Mouse (Mus musculus): Measurements from ENCODE around the gene Gm20716.

Gene Gm20716

GRCm38 (mm10) chr2:168230026-168230728 lies at the start of gene Gm20716, which contains the start of the genes Dpm1 and Mocs3:
Gm20716 (minus strand) TSS chr2:168230364.
Dpm1 (minus strand) TSS chr2:168230591.
Mocs3 (plus strand) TSS chr2:168230622.
- H3K27me3 ChIP-seq (ENCODE audit: insufficient read depth, low read length) = 0 out of 2 replicates have a peak, but pooled peaks cover 3% of the 10 kb centered on the region
- H3K4me3 ChIP-seq (replicated peaks; ENCODE audit: low read length) = peak within 1 kb of the TSS; percentile 100
- peaks cover 47% of the 10 kb centered on the region for H3K4me1 ChIP-seq (replicated peaks; ENCODE audit: low read depth, low read length)
- no peaks in the 10 kb centered on the region for H3K9me3 ChIP-seq (ENCODE audit: low read length)
- peaks cover 58% of the 10 kb centered on the region for H3K36me3 ChIP-seq (ENCODE audit: insufficient read depth, low read length)
- no peak for TF ChIP-seq NANOG (IDR thresholded peaks at IDR 0.05; ENCODE audit: borderline replicate concordance, low read length)
- no peak for TF ChIP-seq POU5F1 (IDR thresholded peaks at IDR 0.05; ENCODE audit: borderline replicate concordance, low read length)
- TF ChIP-seq CTCF (conservative IDR thresholded peaks at IDR 0.05; ENCODE audit: low read length) = no peak

GRCm38 (mm10) chr2:168274374-168274935 lies 44.3 kb upstream of the Gm20716 start:
- no peak overlapping the region for H3K4me3 ChIP-seq (replicated peaks; ENCODE audit: low read length)
- peaks cover 98% of the 10 kb centered on the region for H3K27me3 ChIP-seq (ENCODE audit: insufficient read depth, low read length)
- H3K4me1 ChIP-seq (replicated peaks; ENCODE audit: low read depth, low read length) = peaks cover 20% of the 10 kb centered on the region
- no peaks in the 10 kb centered on the region for H3K9me3 ChIP-seq (ENCODE audit: low read length)
- no peaks in the 10 kb centered on the region for H3K36me3 ChIP-seq (ENCODE audit: insufficient read depth, low read length)
- no peak for TF ChIP-seq POU5F1 (IDR thresholded peaks at IDR 0.05; ENCODE audit: borderline replicate concordance, low read length)
- no peak for TF ChIP-seq NANOG (IDR thresholded peaks at IDR 0.05; ENCODE audit: borderline replicate concordance, low read length)
- peak; percentile 97 for TF ChIP-seq CTCF (conservative IDR thresholded peaks at IDR 0.05; ENCODE audit: low read length)

GRCm38 (mm10) chr2:168273387-168273786 lies 43.2 kb upstream of the Gm20716 start:
- H3K36me3 ChIP-seq (ENCODE audit: insufficient read depth, low read length) = no peaks in the 10 kb centered on the region
- TF ChIP-seq POU5F1 (IDR thresholded peaks at IDR 0.05; ENCODE audit: borderline replicate concordance, low read length) (no peak), CTCF (conservative IDR thresholded peaks at IDR 0.05; ENCODE audit: low read length) (no peak), NANOG (IDR thresholded peaks at IDR 0.05; ENCODE audit: borderline replicate concordance, low read length) (no peak)
- no peaks in the 10 kb centered on the region for H3K9me3 ChIP-seq (ENCODE audit: low read length)
- H3K4me1 ChIP-seq (replicated peaks; ENCODE audit: low read depth, low read length) = peaks cover 26% of the 10 kb centered on the region
- peaks cover 97% of the 10 kb centered on the region for H3K27me3 ChIP-seq (ENCODE audit: insufficient read depth, low read length)
- peak overlapping the region; percentile 23; the same call in 1 of the 2 replicates for H3K4me3 ChIP-seq (replicated peaks; ENCODE audit: low read length)

GRCm38 (mm10) chr2:168268033-168268432 lies 37.9 kb upstream of the Gm20716 start:
- Histone ChIP-seq H3K9me3 (ENCODE audit: low read length) (no peaks in the 10 kb centered on the region), H3K27me3 (ENCODE audit: insufficient read depth, low read length) (peaks cover 70% of the 10 kb centered on the region), H3K4me1 (replicated peaks; ENCODE audit: low read depth, low read length) (peaks cover 12% of the 10 kb centered on the region), H3K4me3 (replicated peaks; ENCODE audit: low read length) (peak overlapping the region; percentile 71), H3K36me3 (ENCODE audit: insufficient read depth, low read length) (no peaks in the 10 kb centered on the region)
- TF ChIP-seq CTCF (conservative IDR thresholded peaks at IDR 0.05; ENCODE audit: low read length) (peak; percentile 88), NANOG (IDR thresholded peaks at IDR 0.05; ENCODE audit: borderline replicate concordance, low read length) (no peak), POU5F1 (IDR thresholded peaks at IDR 0.05; ENCODE audit: borderline replicate concordance, low read length) (no peak)

- peaks cover 47% of the 10 kb centered on the region for H3K27me3 ChIP-seq (ENCODE audit: insufficient read depth, low read length)
- TF ChIP-seq CTCF (conservative IDR thresholded peaks at IDR 0.05; ENCODE audit: low read length) = no peak
- TF ChIP-seq NANOG (IDR thresholded peaks at IDR 0.05; ENCODE audit: borderline replicate concordance, low read length) = no peak
- TF ChIP-seq POU5F1 (IDR thresholded peaks at IDR 0.05; ENCODE audit: borderline replicate concordance, low read length) = no peak
These were observed 30.7 kb upstream of the Gm20716 start for GRCm38 (mm10) chr2:168260900-168261299.

GRCm38 (mm10) chr2:168260124-168260523 lies 30.0 kb upstream of the Gm20716 start:
- Histone ChIP-seq H3K4me3 (replicated peaks; ENCODE audit: low read length) (no peak overlapping the region), H3K4me1 (replicated peaks; ENCODE audit: low read depth, low read length) (peaks cover 18% of the 10 kb centered on the region), H3K9me3 (ENCODE audit: low read length) (no peaks in the 10 kb centered on the region), H3K36me3 (ENCODE audit: insufficient read depth, low read length) (no peaks in the 10 kb centered on the region), H3K27me3 (ENCODE audit: insufficient read depth, low read length) (peaks cover 50% of the 10 kb centered on the region)
- TF ChIP-seq NANOG (IDR thresholded peaks at IDR 0.05; ENCODE audit: borderline replicate concordance, low read length) (no peak), POU5F1 (IDR thresholded peaks at IDR 0.05; ENCODE audit: borderline replicate concordance, low read length) (no peak), CTCF (conservative IDR thresholded peaks at IDR 0.05; ENCODE audit: low read length) (no peak)

More at GRCm38 (mm10) chr2:168260900-168261299, 30.7 kb upstream of the Gm20716 start:
- no peaks in the 10 kb centered on the region for H3K9me3 ChIP-seq (ENCODE audit: low read length)
- H3K4me1 ChIP-seq (replicated peaks; ENCODE audit: low read depth, low read length) = peaks cover 18% of the 10 kb centered on the region
- H3K36me3 ChIP-seq (ENCODE audit: insufficient read depth, low read length) = no peaks in the 10 kb centered on the region
- no peak overlapping the region for H3K4me3 ChIP-seq (replicated peaks; ENCODE audit: low read length)

- H3K36me3 ChIP-seq (ENCODE audit: insufficient read depth, low read length) = no peaks in the 10 kb centered on the region
- no peaks in the 10 kb centered on the region for H3K9me3 ChIP-seq (ENCODE audit: low read length)
- peaks cover 46% of the 10 kb centered on the region for H3K27me3 ChIP-seq (ENCODE audit: insufficient read depth, low read length)
- peaks cover 28% of the 10 kb centered on the region for H3K4me1 ChIP-seq (replicated peaks; ENCODE audit: low read depth, low read length)
- TF ChIP-seq CTCF (conservative IDR thresholded peaks at IDR 0.05; ENCODE audit: low read length) = no peak
- TF ChIP-seq POU5F1 (IDR thresholded peaks at IDR 0.05; ENCODE audit: borderline replicate concordance, low read length) = no peak
- no peak for TF ChIP-seq NANOG (IDR thresholded peaks at IDR 0.05; ENCODE audit: borderline replicate concordance, low read length)
- no peak overlapping the region for H3K4me3 ChIP-seq (replicated peaks; ENCODE audit: low read length)
These were observed 28.9 kb upstream of the Gm20716 start for GRCm38 (mm10) chr2:168259046-168259445.

- H3K4me3 ChIP-seq (replicated peaks; ENCODE audit: low read length) = no peak overlapping the region
- TF ChIP-seq POU5F1 (IDR thresholded peaks at IDR 0.05; ENCODE audit: borderline replicate concordance, low read length) = no peak
- TF ChIP-seq NANOG (IDR thresholded peaks at IDR 0.05; ENCODE audit: borderline replicate concordance, low read length) = no peak
- no peak for TF ChIP-seq CTCF (conservative IDR thresholded peaks at IDR 0.05; ENCODE audit: low read length)
- H3K9me3 ChIP-seq (ENCODE audit: low read length) = no peaks in the 10 kb centered on the region
- H3K36me3 ChIP-seq (ENCODE audit: insufficient read depth, low read length) = no peaks in the 10 kb centered on the region
- peaks cover 31% of the 10 kb centered on the region for H3K27me3 ChIP-seq (ENCODE audit: insufficient read depth, low read length)
- H3K4me1 ChIP-seq (replicated peaks; ENCODE audit: low read depth, low read length) = peaks cover 31% of the 10 kb centered on the region
These were observed 27.0 kb upstream of the Gm20716 start for GRCm38 (mm10) chr2:168257188-168257587.

All from E14TG2a.4 (cell line).